Mouse (Mus musculus): ENCODE results near the gene St6galnac6.

Gene St6galnac6

GRCm38 (mm10) chr2:32642813-32643212, 43.3 kb downstream of the St6galnac6 start:
- peak; percentile 74 for DNase-seq

DNA sequence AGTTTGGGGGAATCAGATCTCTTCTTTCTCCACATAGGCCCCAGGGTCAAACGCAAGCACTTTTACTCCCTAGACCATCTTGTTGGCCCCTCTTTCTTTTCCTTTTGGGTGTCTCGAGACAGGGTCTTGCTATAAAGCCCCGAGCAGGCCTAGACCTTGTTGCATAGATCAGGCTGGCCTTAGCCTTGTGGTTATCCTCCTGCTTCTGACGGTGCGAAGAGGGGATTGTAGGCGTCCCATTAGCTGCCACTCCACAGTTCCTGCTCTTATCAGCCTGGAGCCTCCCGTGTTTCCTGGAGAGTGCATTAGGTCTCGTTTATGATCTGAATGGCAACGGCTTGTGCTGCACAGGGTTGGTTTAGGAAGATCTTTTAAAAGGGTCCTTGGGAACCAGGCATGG, 44.6 kb downstream of the St6galnac6 start:
- no peak for DNase-seq

DNA sequence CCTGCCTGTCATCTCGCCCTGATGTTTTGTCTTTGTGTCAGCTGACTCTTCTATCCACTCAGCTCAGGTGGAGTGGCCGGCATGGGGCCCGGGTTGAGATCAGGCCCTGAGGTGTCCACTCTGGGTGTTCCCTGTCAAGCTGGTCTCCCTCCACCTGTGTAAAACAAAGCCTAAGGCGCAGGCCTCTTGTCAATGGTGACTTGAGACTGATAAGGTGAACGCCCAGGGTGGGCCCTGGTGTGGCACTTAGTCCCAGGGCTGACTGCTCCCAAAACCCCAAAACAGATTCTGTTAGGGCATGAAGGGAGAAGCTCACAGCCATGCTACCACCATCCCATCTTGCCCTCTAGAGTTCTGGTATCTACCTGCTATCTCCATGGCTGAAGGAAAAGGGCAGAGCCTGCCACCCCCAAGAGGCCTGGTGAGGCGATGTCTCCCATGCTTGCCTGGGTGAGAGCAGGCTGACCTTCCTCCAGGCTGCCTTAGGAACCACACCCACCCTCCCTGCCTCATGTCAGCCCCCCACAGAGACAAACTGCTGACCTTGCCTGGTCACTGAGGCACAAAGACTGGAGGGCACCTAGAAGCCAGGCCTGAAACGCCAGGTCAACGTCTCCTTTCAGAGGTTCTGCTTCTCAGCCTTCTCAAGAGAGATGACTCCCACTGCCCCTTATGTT, 45.4 kb downstream of the St6galnac6 start:
- DNase-seq: no peak

- DNase-seq: no peak
Measured at GRCm38 (mm10) chr2:32645647-32646046, 46.1 kb downstream of the St6galnac6 start.

- DNase-seq: peak; percentile 91
Measured at GRCm38 (mm10) chr2:32646379-32647056, 47.0 kb downstream of the St6galnac6 start, which contains the start of gene Eng. TSS of gene Eng (plus strand) at chr2:32646595.

DNA sequence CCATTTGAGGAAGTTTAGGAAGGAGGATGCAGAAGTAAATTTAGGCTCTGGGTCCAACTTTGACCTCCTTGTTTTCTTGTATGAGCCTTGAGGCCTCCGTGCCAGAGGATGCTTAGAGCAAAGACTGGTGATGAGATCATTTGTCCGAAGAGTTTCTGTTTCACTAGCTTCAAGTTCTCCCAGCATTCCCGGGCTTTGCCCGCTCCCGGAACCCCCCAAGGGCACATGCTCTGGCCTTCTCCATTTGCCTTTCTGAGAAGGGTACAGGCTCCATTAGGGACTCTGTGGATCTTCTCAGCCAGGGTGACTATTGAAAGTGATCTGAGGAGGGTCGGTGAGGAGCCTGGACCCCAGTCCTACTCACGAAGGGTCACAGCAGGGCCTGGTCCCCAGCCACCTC, 47.9 kb downstream of the St6galnac6 start:
- DNase-seq: no peak

DNA sequence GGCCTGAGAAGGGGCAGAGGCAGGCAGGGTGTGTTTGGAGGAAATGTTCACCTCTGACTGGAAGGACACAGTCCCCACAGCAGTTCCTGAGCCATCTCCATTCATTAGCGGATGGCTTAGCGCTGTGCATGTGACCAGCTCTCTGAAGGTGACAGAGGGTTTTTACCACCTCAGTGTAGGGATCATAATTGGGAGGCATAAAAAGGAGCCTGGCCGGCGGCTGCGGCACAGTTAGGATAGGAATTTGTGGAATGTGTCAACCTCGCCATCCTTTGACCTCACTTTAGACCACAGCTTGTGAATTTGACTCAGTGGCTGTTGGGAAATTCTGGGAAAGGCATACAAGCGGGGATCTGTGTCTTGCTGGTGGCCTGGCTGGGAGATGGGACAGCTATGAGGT, 54.3 kb downstream of the St6galnac6 start:
- DNase-seq: no peak

DNA sequence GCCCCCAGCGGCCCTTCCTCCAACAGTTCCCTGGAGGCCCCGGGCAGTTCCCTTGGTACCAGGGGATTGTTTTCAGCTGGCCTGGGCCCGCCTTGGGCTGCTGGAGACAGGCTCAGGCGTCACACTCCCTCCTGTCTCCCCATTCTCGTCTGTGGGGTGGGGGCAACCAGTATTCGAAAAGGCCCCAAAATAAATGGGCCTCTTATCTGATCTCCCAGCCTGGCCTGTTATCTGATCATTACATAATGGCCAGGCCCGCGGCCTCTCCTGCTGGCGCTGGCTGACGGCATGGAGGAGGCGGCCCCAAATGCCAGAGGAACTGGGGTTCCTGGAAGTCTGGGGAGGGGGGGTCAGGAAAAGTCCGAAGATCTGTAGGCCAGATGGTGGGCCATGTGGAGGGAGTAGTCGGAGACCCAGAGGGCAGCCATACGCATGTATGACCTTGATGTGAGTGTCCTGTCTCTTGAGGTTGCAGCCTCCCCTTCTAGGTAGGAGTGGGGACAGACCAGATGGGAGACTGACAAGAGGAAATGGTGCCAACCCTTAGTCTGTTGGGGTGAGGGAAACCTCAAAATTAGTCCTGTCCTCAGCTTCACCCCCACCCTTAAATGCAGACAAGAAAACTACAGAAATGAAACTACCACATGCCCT, 55.4 kb downstream of the St6galnac6 start:
- DNase-seq: peak; percentile 57

GRCm38 (mm10) chr2:32655394-32655744, 55.9 kb downstream of the St6galnac6 start:
- no peak for DNase-seq

GRCm38 (mm10) chr2:32655826-32656225, 56.3 kb downstream of the St6galnac6 start:
- peak; percentile 87 for DNase-seq

- DNase-seq: no peak
Measured at GRCm38 (mm10) chr2:32658873-32659272, 59.4 kb downstream of the St6galnac6 start.

GRCm38 (mm10) chr2:32661509-32662107, 62.1 kb downstream of the St6galnac6 start:
- DNase-seq: peak; percentile 78

DNA sequence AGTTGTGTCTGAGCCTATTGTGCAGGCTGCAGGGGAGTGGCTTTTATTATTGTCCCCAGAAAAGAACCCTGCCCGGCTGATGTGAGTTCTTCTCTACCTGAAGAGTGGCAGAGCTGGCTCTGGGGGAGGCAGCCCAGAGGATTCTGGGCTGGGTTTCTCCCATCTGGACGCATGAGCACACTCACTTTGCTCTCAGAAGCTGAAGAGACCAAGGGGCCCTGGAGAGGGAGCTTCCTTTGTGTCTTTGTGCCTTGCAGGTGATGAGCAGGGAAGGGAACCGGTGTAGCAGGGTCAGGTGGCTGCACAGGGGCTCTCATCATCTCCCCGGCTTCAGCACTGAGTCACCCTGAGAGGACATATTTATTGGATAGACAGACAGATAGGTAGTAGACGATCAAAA, 62.8 kb downstream of the St6galnac6 start:
- DNase-seq: no peak

GRCm38 (mm10) chr2:32665345-32665744, 65.8 kb downstream of the St6galnac6 start:
- DNase-seq: no peak

DNA sequence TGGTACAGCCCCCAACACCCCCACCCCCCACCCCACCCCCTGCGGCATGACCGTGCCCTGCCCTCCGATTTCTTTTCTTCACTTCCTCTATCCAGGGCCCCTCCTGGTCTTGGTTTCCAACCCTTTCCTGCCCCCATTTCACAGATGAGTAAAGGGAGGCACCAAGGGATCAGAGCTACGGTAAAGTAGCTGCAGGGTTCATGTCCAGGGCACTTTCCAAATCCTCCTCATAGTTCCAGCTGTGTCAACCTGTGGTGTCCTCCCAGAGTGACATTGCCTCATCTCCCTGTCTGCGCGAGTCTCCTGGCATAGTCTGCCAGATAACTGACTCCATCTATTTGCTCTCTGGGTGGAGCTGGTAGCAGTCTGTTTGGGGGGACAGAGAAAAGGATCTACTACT, 66.3 kb downstream of the St6galnac6 start:
- no peak for DNase-seq

DNA sequence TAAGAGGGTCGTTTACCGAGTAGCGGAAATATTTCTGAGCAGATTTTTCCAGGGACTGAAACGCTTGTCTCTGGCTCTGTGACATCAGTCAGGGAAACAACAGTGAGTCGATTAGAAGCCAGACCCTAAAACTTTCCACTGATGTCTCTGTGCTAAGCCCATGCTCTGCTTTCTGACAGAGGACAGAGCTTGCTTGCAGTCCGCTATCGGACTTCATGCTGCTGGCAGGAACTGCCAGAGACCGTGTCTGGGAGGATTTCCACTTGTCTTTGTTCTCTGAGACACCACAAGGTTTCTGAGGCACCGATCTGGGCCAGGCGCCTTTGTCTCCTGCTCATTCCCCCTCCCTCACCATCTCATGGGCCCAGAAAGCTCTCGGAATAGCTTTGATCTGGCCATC, 68.3 kb downstream of the St6galnac6 start:
- DNase-seq: peak; percentile 52

DNA sequence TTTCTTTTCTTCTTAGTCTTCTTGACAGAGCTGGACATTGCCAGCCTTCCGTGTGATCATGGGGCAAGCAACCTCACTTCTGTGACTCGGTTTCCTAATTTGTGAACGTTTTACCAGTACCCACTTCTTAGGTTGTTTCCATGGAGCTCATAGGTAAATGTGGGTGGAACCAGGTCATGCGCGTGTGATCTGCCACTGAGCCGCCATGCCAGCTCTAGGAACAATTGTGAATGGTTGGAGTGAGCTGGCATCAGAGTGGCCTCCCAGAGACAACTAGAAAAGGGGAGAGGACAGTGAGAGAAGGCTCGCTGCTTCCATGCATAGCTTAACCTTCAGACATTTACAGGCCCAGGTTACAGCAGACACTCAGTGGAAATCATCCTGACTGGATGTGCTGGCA, 68.7 kb downstream of the St6galnac6 start:
- DNase-seq: no peak

GRCm38 (mm10) chr2:32669876-32670275, 70.4 kb downstream of the St6galnac6 start:
- DNase-seq: no peak
